23 mouse cellular contexts compared by ENCODE assay signal in the genomic region with DNA sequence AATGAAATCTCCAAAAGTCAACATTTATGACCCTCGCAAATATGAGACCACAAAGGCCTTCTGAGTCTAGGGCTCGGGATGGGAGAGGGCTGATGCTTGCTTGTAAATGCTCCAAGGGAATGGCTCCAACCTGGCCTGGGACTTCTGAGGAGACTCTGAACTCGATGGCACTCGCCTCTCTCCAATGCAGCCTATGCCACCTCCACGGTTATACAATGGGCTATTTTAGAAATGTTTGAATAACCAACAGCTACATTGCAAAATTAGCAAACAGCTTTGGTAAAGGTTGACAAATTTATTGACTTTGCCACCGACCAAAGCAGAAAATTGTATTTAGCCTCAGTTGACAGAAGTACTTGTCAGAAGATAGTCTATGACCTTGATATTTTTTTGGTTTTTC. TPM values are rescaled to one million over a fixed set of nuclear protein-coding genes. Genes with fewer than 3 reads are reported as not detected.
"Had no signal": no experiment of that assay in that cellular context is flagged by ENCODE, and none has a peak within 500 bp of the region (broad histone marks: within the 10 kb centered on the region; RNA-seq: fewer than 3 reads in every experiment).

No protein-coding gene starts in this region.

- H3K27ac ChIP-seq: forebrain, embryonic 15.5 days; hindbrain, embryonic 13.5 days; hindbrain, embryonic 15.5 days; hindbrain, postnatal 0 days; kidney, embryonic 15.5 days; kidney, postnatal 0 days; limb, embryonic 13.5 days had no signal

- DNase-seq: forebrain, postnatal 0 days; gastrocnemius, postnatal 14 days; gastrocnemius, postnatal 36 days; heart, adult 18-20 months; heart, postnatal 10 days; kidney, adult 11 months; kidney, adult 2 months; kidney, adult 9 months; kidney, postnatal 14 days; kidney, postnatal 36 days; layer of hippocampus, adult 9-11 months; layer of hippocampus, postnatal 36 days; left cerebral cortex, postnatal 4 days had no signal

- H3K4me3 ChIP-seq: forebrain, embryonic 15.5 days; hindbrain, embryonic 13.5 days; hindbrain, embryonic 15.5 days; kidney, embryonic 15.5 days; limb, embryonic 13.5 days had no signal

- ATAC-seq: forebrain, embryonic 15.5 days; forebrain, postnatal 0 days; hindbrain, postnatal 0 days; intestine, embryonic 16.5 days had no signal

- H3K27me3 ChIP-seq: forebrain, embryonic 15.5 days; hindbrain, embryonic 13.5 days; hindbrain, embryonic 15.5 days; kidney, embryonic 15.5 days; limb, embryonic 13.5 days had no signal

- H3K36me3 ChIP-seq: forebrain, embryonic 15.5 days; hindbrain, embryonic 13.5 days; hindbrain, embryonic 15.5 days; kidney, embryonic 15.5 days; limb, embryonic 13.5 days had no signal

- H3K9ac ChIP-seq: forebrain, embryonic 15.5 days; forebrain, postnatal 0 days; hindbrain, embryonic 13.5 days; hindbrain, embryonic 15.5 days; kidney, embryonic 15.5 days; limb, embryonic 13.5 days had no signal

- H3K9me3 ChIP-seq: forebrain, embryonic 15.5 days; hindbrain, embryonic 13.5 days; hindbrain, embryonic 15.5 days; kidney, embryonic 15.5 days; limb, embryonic 13.5 days had no signal

- H3K4me2 ChIP-seq: forebrain, embryonic 15.5 days; heart, embryonic 11.5 days; hindbrain, embryonic 13.5 days; hindbrain, embryonic 15.5 days; kidney, embryonic 15.5 days; limb, embryonic 13.5 days had no signal

- H3K4me1 ChIP-seq: forebrain, embryonic 15.5 days; hindbrain, embryonic 13.5 days; hindbrain, embryonic 15.5 days had no signal

RNA-seq across cellular contexts. Expression of a gene that starts 19.9 kb away (rescaled TPM):
- total RNA-seq: hematopoietic stem cell, adult 5-6 weeks had no signal
